Mouse (Mus musculus): ENCODE results near the gene Myl10. TPM values are rescaled to one million over a fixed set of nuclear protein-coding genes. Genes with fewer than 3 reads are reported as not detected.
"Not testable (repeated sequence)": the region's sequence is repeated elsewhere in the genome, so short reads cannot be mapped to it uniquely, and the experiment has no call there.

Myl10 gene
- polyA plus RNA-seq, 1 experiment from 2014 or later, result not detected

DNA sequence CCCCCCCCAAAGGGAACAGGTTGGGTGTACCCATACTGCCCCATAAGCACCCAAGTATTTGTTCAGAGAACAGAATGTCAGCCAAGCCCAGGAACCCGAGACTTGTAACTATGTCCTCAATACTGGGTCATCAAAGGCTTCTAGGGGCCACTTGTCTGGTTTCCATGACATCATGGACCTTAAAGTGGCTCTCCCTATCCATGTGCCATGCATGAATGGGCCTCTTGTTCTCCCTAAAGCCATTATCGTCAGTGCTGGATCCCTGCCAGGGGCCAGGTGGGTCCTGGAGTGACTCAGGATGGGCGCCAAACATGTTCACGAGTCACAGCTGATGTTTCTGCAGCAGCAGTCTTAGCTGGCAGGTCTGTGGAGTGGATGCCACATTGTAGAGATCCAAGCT lies 17.8 kb downstream of the Myl10 start:
- Histone ChIP-seq H3K9ac (no peak overlapping the region), H3K36me3 (replicated peaks) (no peaks in the 10 kb centered on the region), H3K4me3 (no peak overlapping the region), H3K27me3 (replicated peaks) (no peaks in the 10 kb centered on the region), H3K4me2 (no peak overlapping the region), H3K9me3 (no peaks in the 10 kb centered on the region), H3K27ac (no peak overlapping the region), H3K4me1 (peaks cover 11% of the 10 kb centered on the region)
- WGBS, result 40% methylated on average over 4 of the region's 4 CpGs
- ATAC-seq (replicated peaks), result no peak

- WGBS, result 20% methylated on average over 32 of the region's 32 CpGs
- 0 out of 2 replicates have a peak, but pooled peaks have one; percentile 24 for ATAC-seq (replicated peaks)
- no peak overlapping the region for H3K27ac ChIP-seq
- H3K4me1 ChIP-seq, result peaks cover 15% of the 10 kb centered on the region
- H3K9ac ChIP-seq, result no peak overlapping the region
- H3K9me3 ChIP-seq, result no peaks in the 10 kb centered on the region
- no peak overlapping the region for H3K4me3 ChIP-seq
- peak overlapping the region; percentile 19 for H3K4me2 ChIP-seq
- H3K27me3 ChIP-seq (replicated peaks), result no peaks in the 10 kb centered on the region
- H3K36me3 ChIP-seq (replicated peaks), result no peaks in the 10 kb centered on the region
Measured at GRCm38 (mm10) chr5:136714232-136714875, 21.4 kb downstream of the Myl10 start.

DNA sequence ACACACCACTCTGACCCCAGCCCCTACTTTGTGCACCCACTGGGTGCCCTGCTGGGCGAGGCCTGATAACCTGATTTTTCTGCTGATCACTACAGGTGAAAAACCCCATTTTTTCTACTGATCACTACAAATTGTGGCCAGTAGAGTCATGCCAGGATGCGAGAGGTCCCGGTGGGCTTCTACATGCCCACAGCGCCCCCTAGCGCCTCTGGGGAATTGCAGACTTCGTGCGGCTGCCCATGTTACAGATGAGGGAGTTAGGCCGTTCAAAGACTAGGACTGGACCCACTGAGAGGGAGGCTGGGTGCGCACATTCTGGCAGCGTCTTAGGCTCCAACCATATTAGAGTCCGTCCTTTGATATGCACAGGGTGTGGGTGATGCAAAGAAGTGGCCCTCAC lies 21.9 kb downstream of the Myl10 start:
- no peak overlapping the region for H3K9ac ChIP-seq
- no peaks in the 10 kb centered on the region for H3K9me3 ChIP-seq
- H3K4me2 ChIP-seq, result peak overlapping the region; percentile 19
- no peak overlapping the region for H3K27ac ChIP-seq
- no peaks in the 10 kb centered on the region for H3K27me3 ChIP-seq (replicated peaks)
- 25% methylated on average over 11 of the region's 11 CpGs for WGBS
- ATAC-seq (replicated peaks), result no peak
- H3K36me3 ChIP-seq (replicated peaks), result no peaks in the 10 kb centered on the region
- H3K4me3 ChIP-seq, result no peak overlapping the region
- peaks cover 15% of the 10 kb centered on the region for H3K4me1 ChIP-seq

- Histone ChIP-seq H3K4me2 (no peak overlapping the region), H3K27ac (no peak overlapping the region), H3K9me3 (no peaks in the 10 kb centered on the region), H3K4me3 (no peak overlapping the region), H3K9ac (no peak overlapping the region), H3K4me1 (peaks cover 15% of the 10 kb centered on the region), H3K27me3 (replicated peaks) (no peaks in the 10 kb centered on the region), H3K36me3 (replicated peaks) (no peaks in the 10 kb centered on the region)
- ATAC-seq (replicated peaks), result no peak
- 63% methylated on average over 10 of the region's 10 CpGs for WGBS
Measured at GRCm38 (mm10) chr5:136716696-136717572, 24.0 kb downstream of the Myl10 start.

DNA sequence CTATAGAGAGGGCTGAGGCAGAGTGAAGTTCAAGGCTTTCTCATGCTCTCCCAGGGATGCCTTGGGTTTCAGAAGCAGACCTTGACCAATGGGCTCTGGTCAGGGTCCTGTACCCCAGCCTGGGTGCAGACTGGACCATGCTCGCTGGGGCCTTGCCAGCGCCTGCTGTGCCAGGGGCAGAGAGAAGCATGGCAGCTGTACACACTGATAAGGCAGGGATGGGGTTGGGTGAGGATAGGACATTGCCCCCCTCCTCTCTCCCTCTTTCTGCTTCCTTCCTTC lies 24.6 kb downstream of the Myl10 start:
- WGBS, result 87% methylated on average over 2 of the region's 2 CpGs
- no peak for ATAC-seq (replicated peaks)
- no peak overlapping the region for H3K4me2 ChIP-seq
- no peaks in the 10 kb centered on the region for H3K9me3 ChIP-seq
- H3K27me3 ChIP-seq (replicated peaks), result no peaks in the 10 kb centered on the region
- no peaks in the 10 kb centered on the region for H3K36me3 ChIP-seq (replicated peaks)
- no peak overlapping the region for H3K27ac ChIP-seq
- H3K4me3 ChIP-seq, result no peak overlapping the region
- H3K9ac ChIP-seq, result no peak overlapping the region
- peaks cover 15% of the 10 kb centered on the region for H3K4me1 ChIP-seq

GRCm38 (mm10) chr5:136718656-136719055 lies 25.7 kb downstream of the Myl10 start:
- no peak overlapping the region for H3K9ac ChIP-seq
- ATAC-seq (replicated peaks), result no peak
- no peaks in the 10 kb centered on the region for H3K9me3 ChIP-seq
- no peak overlapping the region for H3K4me2 ChIP-seq
- H3K4me1 ChIP-seq, result peaks cover 15% of the 10 kb centered on the region
- WGBS, result 68% methylated on average over 8 of the region's 8 CpGs
- H3K36me3 ChIP-seq (replicated peaks), result no peaks in the 10 kb centered on the region
- no peak overlapping the region for H3K27ac ChIP-seq
- H3K4me3 ChIP-seq, result no peak overlapping the region
- H3K27me3 ChIP-seq (replicated peaks), result no peaks in the 10 kb centered on the region

DNA sequence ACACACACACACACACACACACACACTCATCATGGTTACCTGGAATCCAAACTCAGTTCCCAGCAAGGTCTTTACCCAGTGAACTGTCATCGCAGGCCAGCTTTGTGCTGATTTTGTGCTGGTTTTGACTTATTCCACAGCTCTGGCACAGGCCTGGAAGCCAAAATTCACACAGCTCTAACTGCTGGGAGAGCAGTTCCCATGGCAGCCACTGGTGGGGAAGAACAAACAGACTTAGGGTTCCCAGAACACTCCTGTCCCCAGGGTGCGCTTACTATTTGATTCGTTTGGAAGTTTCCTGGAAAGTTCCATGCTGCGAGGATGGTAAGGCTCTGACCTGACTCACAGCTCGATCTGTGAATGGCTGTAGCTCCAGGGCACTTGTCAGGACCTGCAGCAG lies 28.6 kb downstream of the Myl10 start:
- H3K4me2 ChIP-seq, result no peak overlapping the region
- peaks cover 4% of the 10 kb centered on the region; the same call in 1 of the 2 replicates for H3K4me1 ChIP-seq
- no peak overlapping the region for H3K9ac ChIP-seq
- no peak overlapping the region for H3K4me3 ChIP-seq
- WGBS, result 85% methylated on average over 5 of the region's 5 CpGs
- no peaks in the 10 kb centered on the region for H3K36me3 ChIP-seq (replicated peaks)
- ATAC-seq (replicated peaks), result no peak
- no peak overlapping the region for H3K27ac ChIP-seq
- no peaks in the 10 kb centered on the region for H3K27me3 ChIP-seq (replicated peaks)
- no peaks in the 10 kb centered on the region for H3K9me3 ChIP-seq

DNA sequence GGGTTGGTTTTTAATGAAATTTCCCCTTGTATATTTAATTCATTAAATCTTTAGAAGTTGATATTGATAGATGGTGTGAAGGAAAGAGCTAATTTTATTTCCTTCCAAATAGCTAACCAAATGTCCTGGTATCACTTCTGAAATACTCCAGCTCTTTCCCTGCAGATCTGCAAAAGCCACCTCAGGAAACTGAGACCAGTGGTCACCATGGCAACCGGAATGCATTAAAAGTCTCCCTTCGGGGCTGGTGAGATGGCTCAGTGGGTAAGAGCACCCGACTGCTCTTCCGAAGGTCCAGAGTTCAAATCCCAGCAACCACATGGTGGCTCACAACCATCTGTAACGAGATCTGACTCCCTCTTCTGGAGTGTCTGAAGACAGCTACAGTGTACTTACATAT lies 33.3 kb downstream of the Myl10 start:
- not testable (repeated sequence) for H3K4me3 ChIP-seq; ATAC-seq (replicated peaks); H3K27ac ChIP-seq; H3K36me3 ChIP-seq (replicated peaks); H3K4me1 ChIP-seq; H3K9ac ChIP-seq; H3K9me3 ChIP-seq; H3K27me3 ChIP-seq (replicated peaks); H3K4me2 ChIP-seq
- WGBS, result 83% methylated on average over 5 of the region's 5 CpGs

- 58% methylated on average over 6 of the region's 6 CpGs for WGBS
- Histone ChIP-seq H3K9me3 (no peaks in the 10 kb centered on the region), H3K27me3 (replicated peaks) (no peaks in the 10 kb centered on the region), H3K9ac (no peak overlapping the region), H3K36me3 (replicated peaks) (no peaks in the 10 kb centered on the region), H3K4me1 (no peaks in the 10 kb centered on the region), H3K27ac (no peak overlapping the region), H3K4me2 (no peak overlapping the region), H3K4me3 (no peak overlapping the region)
- ATAC-seq (replicated peaks), result no peak
Measured at GRCm38 (mm10) chr5:136738918-136739317, 46.0 kb downstream of the Myl10 start.

GRCm38 (mm10) chr5:136746596-136746995 lies 53.6 kb downstream of the Myl10 start:
- Histone ChIP-seq H3K4me1 (no peaks in the 10 kb centered on the region), H3K27me3 (replicated peaks) (no peaks in the 10 kb centered on the region), H3K9me3 (no peaks in the 10 kb centered on the region), H3K4me2 (no peak overlapping the region), H3K27ac (no peak overlapping the region), H3K9ac (no peak overlapping the region), H3K36me3 (replicated peaks) (no peaks in the 10 kb centered on the region), H3K4me3 (no peak overlapping the region)
- no peak for ATAC-seq (replicated peaks)
- WGBS, result 83% methylated on average over 9 of the region's 9 CpGs

All from midbrain, embryonic 15.5 days (tissue).